Mouse (Mus musculus): Measurements from ENCODE around the gene Rpn2.

The Rpn2 gene

GRCm38 (mm10) chr2:157313718-157314117 lies 34.9 kb downstream of the Rpn2 start:
- no peak for DNase-seq

- DNase-seq = no peak
Measured at GRCm38 (mm10) chr2:157314310-157314709, 35.5 kb downstream of the Rpn2 start.

- no peak for DNase-seq
Measured at GRCm38 (mm10) chr2:157315486-157315885, 36.7 kb downstream of the Rpn2 start.

GRCm38 (mm10) chr2:157316358-157316933 lies 37.6 kb downstream of the Rpn2 start:
- no peak for DNase-seq

DNA sequence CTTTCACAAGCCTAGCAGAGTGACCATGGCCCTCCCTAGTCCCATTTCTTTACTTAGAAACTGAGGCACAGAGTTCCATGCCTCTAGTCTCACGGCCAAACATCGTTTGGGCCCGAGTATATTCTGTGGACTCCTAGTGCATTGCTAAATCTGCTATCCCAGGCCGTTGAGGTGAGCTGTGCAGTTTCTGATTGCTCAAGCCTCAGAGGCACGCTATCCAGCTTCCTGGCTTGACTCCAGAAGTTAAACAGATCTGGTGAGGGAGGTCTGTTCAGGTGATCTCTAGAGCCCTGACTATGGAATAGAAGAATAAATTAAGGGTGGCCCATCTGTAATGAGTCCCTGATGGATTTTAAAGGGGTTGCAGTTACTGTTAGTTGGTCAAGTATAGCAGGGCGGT lies 38.4 kb downstream of the Rpn2 start:
- DNase-seq = no peak

DNA sequence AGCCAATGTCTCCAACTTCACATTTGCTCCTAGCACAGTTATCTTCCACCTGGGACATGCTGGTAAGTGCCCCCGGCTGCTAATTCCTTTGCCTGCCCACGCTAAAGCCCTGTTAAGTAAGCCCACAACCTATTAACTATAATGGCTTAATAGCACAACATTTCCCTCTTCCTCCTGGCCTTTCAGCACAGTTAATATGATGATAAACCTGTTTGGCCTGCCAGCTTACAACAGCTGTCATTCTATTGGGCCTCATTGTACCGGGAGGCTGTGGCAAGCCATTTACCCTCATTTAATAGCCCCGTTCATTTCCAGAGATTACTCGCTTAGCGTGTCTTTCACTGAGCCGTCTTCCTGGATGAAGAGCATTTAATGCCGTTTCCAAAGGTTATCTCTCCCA lies 41.3 kb downstream of the Rpn2 start:
- no peak for DNase-seq

DNA sequence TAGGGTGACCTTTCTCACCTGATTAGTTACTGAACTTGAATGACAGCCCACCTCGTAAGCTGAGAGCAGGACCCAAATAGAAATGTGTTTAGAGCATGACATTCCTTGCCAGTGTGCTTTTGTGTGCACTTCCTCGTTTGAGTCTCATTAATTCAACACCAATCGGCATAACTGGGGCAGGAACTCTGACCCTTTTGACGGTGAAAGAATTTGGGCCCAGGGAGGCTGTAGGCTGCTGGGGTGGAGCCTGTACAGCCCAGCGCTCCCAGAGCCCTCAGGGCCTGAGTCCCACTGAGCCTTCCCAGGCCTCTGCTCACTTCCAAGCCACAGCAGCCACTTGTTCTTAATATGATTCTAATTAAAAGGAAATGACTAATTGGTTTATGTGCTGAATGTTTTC lies 42.1 kb downstream of the Rpn2 start:
- no peak for DNase-seq

- DNase-seq = no peak
Measured at GRCm38 (mm10) chr2:157322029-157322766, 43.4 kb downstream of the Rpn2 start.

DNA sequence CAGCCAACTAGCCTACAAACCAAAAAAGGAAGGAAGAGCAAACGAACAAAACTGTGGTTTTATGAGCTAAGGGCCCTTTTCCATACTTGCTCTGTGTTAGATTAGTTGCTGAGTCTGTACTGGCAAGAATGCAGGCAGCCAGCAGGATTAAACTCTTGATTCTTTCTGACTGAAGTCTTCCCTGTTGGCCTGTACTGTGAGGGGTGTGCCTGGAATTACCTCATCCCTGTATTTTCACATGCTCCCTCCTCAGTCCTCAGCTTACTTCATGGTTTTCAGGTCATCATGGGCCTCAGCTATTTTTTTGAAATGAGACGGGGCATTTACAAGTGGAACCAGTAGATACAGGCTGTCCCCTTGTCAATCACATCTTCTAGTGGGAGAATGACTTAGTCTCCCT lies 46.4 kb downstream of the Rpn2 start:
- DNase-seq = no peak

GRCm38 (mm10) chr2:157328106-157328505 lies 49.3 kb downstream of the Rpn2 start:
- DNase-seq = no peak

DNA sequence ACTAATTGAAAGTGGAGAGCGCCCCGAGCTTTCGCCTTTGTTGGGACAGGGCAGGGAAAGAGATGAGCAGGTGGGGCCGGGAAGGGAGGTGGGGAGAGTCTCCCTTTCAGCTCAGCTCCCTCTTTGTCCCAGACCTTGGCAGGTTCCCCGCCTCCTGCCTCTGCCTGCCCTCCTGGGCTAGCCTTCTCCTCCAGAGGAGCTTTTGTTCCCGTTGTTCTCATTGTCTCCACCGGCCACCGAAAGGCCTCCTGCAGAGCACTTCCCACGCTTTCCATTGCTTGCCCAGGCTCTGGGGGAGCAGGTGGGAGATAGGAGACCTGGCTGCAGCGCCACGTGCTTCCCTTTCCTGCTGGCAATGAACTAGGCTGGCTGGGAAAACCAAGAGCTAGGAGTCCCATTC lies 49.8 kb downstream of the Rpn2 start:
- no peak for DNase-seq

- DNase-seq = no peak
Measured at GRCm38 (mm10) chr2:157332059-157332458, 53.2 kb downstream of the Rpn2 start.

DNA sequence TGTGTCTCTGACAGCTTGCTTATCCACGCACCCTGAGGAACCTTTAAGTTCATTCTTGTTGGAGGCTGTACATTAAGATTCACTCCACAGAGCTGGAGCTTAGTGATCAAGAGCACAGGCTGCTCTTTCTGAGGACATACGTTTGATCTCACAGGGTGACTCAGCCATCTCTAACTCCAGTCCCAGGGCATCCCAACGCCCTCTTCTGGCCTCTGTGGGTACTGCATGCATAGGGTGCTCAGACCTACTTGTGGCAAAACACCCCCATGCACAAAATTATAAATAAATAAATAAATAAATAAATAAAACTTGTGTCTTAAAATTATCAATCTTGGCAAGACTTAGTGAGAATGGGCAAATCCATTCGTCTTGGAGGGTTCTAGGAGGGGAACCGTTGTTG lies 59.8 kb downstream of the Rpn2 start:
- DNase-seq = peak; percentile 83

DNA sequence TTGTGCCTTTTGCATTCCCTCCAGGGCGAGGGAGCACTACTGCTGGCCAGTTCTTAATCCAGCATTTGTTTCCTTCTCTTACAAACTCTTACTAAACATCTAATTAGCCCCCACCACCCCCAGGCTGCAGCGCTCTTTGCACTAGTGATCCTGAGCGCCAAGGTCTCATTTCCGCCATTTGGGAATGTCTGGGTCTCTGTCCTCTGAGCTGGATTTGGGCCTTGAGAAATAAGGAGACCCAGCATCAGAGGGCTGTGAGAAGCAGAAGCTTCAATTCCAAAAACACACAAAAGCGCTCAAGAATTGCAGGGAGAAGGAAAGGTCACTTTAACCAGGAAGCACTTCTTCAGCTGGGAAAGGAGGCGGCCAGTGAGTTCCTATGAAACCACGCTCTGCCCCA lies 60.7 kb downstream of the Rpn2 start:
- DNase-seq = no peak

DNA sequence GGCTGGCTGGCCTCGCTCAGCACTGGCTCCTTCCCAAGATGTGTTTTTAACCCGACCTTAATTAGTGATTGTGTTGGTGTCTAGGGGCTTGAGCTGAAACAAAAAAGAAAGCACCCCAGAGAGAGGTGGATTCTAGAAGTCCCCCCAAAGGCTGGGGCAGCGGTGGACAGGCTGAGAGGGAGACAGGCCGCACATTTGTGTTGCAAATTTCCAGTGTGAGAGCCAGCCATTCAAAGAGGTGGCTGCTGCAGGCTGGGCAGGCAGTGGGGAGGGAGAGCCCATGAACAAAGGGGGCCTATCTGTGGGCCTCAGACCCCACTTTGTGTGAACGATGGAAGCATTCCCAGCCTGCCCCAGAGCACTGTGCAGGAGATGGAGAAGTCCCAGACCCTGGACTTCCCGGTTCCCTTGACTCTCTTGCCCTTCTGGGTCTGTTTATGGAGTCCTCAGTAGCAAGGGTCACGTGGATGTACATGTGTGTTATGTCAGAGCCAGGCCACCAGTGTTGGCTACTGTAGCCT lies 61.5 kb downstream of the Rpn2 start:
- DNase-seq = peak; percentile 20

DNA sequence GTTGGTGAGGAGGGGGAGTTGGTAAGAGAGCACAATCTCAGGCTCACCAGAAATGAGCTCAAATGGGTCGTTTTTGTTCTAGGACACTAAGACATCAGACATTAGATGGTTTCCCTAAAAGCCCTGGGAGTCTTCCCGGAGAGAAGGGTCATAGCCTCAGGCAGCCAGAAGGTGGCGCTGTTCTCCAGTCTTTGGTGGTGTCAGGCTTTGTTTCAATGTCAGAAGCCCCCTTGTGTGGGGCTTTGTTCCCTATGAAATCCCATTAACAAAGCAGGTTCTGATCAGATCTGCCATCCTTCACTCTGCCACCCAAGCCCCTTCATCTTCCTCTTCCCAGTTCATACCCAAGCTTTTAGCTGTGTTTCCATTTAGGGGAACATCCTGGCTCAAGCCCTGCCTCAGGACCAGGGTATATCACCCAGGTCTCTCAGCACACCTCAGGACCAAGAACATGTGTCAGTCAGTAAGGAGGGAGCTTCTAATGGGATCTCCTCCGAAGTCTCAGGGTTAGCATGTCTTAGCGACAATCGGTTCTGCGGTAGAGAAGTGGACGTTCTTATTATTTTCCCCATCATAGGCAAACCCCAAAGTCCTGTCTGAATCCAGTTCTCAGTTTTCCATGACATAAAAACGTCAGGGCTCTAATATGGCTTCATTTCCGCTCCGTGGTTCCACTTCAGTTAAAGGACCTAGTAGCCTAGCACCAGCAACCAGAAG lies 62.9 kb downstream of the Rpn2 start:
- peak; percentile 80 for DNase-seq

GRCm38 (mm10) chr2:157342328-157342926 lies 63.6 kb downstream of the Rpn2 start:
- no peak for DNase-seq

DNA sequence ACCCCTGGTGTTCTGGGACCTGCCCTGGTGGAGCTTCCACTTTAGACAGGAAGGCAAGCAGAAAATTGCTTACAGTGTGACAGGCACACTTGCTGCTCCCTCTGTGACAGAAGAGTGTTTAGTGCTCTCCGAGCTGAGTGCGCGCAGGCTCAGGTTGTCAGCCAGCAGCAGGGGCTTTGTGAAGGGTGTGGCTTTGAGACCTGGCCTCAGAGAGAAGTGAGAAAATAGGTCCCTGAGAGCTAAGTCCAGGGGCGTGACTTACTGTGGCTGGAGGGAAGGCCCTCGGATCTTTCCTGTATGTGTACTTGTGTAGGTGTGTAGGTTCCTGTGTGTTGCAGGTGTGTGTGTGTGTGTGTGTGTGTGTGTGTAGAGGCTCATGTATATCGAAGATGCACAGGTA lies 64.5 kb downstream of the Rpn2 start:
- no peak for DNase-seq

DNA sequence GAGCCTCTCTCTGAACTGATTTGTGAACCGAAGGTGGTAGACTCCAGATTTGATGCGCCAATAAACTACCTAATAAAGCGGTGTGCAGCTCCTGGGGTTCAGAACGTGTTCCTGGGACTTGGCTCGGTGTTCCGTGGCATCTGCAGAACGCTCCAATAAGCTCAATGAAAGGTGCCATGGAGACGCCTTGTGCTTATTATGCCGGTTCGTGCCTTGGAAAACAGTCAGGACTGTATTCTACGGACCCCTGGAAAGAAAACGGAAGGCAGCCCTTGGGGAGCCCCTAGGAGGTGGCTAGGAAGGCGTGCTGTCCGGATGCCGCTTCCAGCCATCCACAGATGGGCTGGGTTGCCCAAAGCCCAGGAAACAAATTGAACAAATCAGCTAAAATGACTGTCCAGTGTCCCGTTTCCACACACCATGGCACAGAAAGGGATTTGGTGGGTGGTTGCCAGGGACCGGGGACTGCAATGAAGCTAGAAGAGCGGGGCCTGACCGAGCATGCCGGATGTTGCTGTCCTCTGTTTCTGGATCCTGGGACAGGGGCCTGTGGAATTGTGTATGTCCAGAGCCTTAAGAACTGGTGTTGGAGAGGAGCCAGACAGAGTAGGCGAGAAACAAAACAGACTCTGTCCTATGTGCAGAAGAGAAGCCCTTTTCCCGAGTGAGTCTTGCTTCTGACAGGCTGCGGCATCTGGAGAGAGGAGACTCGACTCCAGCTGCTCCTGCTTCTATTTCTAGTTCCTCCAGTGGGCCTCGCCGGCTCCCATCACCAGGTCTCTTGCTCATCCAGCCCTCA lies 68.7 kb downstream of the Rpn2 start, which contains the start of gene Ghrh:
Gene Ghrh, minus strand, starts transcription at position 146 of the 799 bp plus-strand sequence.
- peak; percentile 45 for DNase-seq

GRCm38 (mm10) chr2:157349121-157349778 lies 70.4 kb downstream of the Rpn2 start:
- no peak for DNase-seq

DNA sequence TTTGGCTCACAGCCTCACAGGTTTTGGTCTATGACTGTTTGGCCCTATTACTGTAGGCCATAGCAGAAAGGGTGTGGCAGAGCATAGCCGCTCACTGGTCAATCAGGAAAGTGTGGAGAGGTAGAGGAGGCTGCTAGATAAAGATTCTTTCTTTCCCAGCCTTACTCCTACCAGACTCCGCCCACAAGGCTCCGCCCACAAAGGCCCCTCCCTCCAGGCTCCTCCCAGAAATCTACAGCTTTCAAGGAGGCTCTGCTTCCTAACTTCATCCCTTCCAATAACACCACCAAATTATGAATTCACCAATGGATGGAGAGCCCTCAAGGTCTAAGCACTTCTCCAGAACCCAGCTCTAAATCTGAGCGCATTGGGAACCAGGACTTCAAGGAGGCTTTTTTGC lies 74.4 kb downstream of the Rpn2 start:
- DNase-seq = no peak

- DNase-seq = no peak
Measured at GRCm38 (mm10) chr2:157354106-157354505, 75.3 kb downstream of the Rpn2 start.
